Mouse (Mus musculus) left cerebral cortex, adult 11 months (tissue): ENCODE measurements at regions not wholly inside any gene's neighbourhood (a gene's known extent, or its start where the extent isn't known, plus 50 kb on each side); places are given as distances from the start of the nearest gene placed in this dataset.

Experiments used
- DNase-seq: peaks from one replicate; pipeline ENCODE4 v3.0.0; 2022; ENCODE audit warnings: low spot score

- DNase-seq: peak; percentile 37
These were observed 57.8 kb upstream of the Cfap46 start for GRCm38 (mm10) chr7:139741246-139741903.

GRCm38 (mm10) chr7:139746803-139747202 is 63.2 kb upstream of the Cfap46 start:
- DNase-seq: no peak

GRCm38 (mm10) chr7:139747290-139748067 is 63.9 kb upstream of the Cfap46 start:
- DNase-seq: no peak

- DNase-seq: no peak
These were observed 71.4 kb upstream of the Cfap46 start for GRCm38 (mm10) chr7:139755004-139755403.

- no peak for DNase-seq
These were observed 71.5 kb upstream of the Adgra1 start for GRCm38 (mm10) chr7:139762522-139762921.

- DNase-seq: no peak
These were observed 70.7 kb upstream of the Adgra1 start for GRCm38 (mm10) chr7:139763241-139763640.

- no peak for DNase-seq
These were observed 67.7 kb upstream of the Adgra1 start for GRCm38 (mm10) chr7:139766296-139766695.

- DNase-seq: no peak
These were observed 64.8 kb upstream of the Adgra1 start for GRCm38 (mm10) chr7:139769167-139769566.

GRCm38 (mm10) chr7:139777243-139777642 is 56.7 kb upstream of the Adgra1 start:
- DNase-seq: no peak

GRCm38 (mm10) chr7:139779876-139780275 is 54.1 kb upstream of the Adgra1 start:
- DNase-seq: no peak

GRCm38 (mm10) chr7:139781513-139781912 is 52.5 kb upstream of the Adgra1 start:
- no peak for DNase-seq
